ENCODE assay signal across 25 mouse cellular contexts in genomic region chr13:52649791-52650418, GRCm38 (mm10).
"Had no signal": no experiment of that assay in that cellular context is flagged by ENCODE, and none has a peak within 500 bp of the region (broad histone marks: within the 10 kb centered on the region; RNA-seq: fewer than 3 reads in every experiment).

No protein-coding gene starts in this region.

- ATAC-seq: hindbrain, postnatal 0 days; intestine, embryonic 16.5 days had no signal

- H3K4me1 ChIP-seq: heart, embryonic 15.5 days; hindbrain, embryonic 15.5 days; liver, embryonic 13.5 days; liver, embryonic 15.5 days had no signal

- H3K9me3 ChIP-seq: heart, embryonic 13.5 days; heart, embryonic 15.5 days; hindbrain, embryonic 10.5 days; hindbrain, embryonic 13.5 days; hindbrain, embryonic 15.5 days; kidney, embryonic 15.5 days; limb, embryonic 10.5 days; limb, embryonic 12.5 days; liver, embryonic 13.5 days; liver, embryonic 15.5 days had no signal

- H3K4me3 ChIP-seq: heart, adult 2 months; heart, embryonic 13.5 days; heart, embryonic 15.5 days; hindbrain, embryonic 10.5 days; hindbrain, embryonic 13.5 days; hindbrain, embryonic 15.5 days; kidney, embryonic 15.5 days; layer of hippocampus, adult 2 months; left cerebral cortex, adult 2 months; limb, embryonic 10.5 days; limb, embryonic 12.5 days; liver, embryonic 13.5 days; liver, embryonic 15.5 days had no signal

- H3K36me3 ChIP-seq: heart, embryonic 15.5 days; hindbrain, embryonic 10.5 days; hindbrain, embryonic 13.5 days; hindbrain, embryonic 15.5 days; kidney, embryonic 15.5 days; limb, embryonic 10.5 days; limb, embryonic 12.5 days had no signal

- H3K27me3 ChIP-seq: heart, embryonic 13.5 days; hindbrain, embryonic 13.5 days; liver, embryonic 13.5 days had no signal

- DNase-seq: gastrocnemius, postnatal 10 days; gastrocnemius, postnatal 25 days; heart, adult 2 months; heart, postnatal 4 days; kidney, adult 11 months; kidney, adult 2 months; kidney, adult 9 months; kidney, postnatal 14 days; kidney, postnatal 36 days; liver; liver, embryonic 13.5 days had no signal

- H3K27ac ChIP-seq: heart, adult 2 months; heart, embryonic 13.5 days; heart, embryonic 15.5 days; hindbrain, embryonic 10.5 days; hindbrain, embryonic 13.5 days; hindbrain, embryonic 15.5 days; hindbrain, postnatal 0 days; kidney, embryonic 15.5 days; kidney, postnatal 0 days; layer of hippocampus, adult 2 months; left cerebral cortex, adult 2 months; limb, embryonic 10.5 days; limb, embryonic 12.5 days; liver, embryonic 13.5 days; liver, embryonic 15.5 days had no signal
